Mouse (Mus musculus) cerebellum, postnatal 25 days (tissue): ENCODE results near the gene Hspa12a.
A peak's percentile ranks its signal among the peaks of the same experiment; 100 is the strongest.

Experiments
- DNase-seq, 2 experiments: peaks; one replicate each; pipeline ENCODE4 v3.0.0; 2021; ENCODE audit warnings: mixed read lengths in 2 of 2

Gene Hspa12a

DNA sequence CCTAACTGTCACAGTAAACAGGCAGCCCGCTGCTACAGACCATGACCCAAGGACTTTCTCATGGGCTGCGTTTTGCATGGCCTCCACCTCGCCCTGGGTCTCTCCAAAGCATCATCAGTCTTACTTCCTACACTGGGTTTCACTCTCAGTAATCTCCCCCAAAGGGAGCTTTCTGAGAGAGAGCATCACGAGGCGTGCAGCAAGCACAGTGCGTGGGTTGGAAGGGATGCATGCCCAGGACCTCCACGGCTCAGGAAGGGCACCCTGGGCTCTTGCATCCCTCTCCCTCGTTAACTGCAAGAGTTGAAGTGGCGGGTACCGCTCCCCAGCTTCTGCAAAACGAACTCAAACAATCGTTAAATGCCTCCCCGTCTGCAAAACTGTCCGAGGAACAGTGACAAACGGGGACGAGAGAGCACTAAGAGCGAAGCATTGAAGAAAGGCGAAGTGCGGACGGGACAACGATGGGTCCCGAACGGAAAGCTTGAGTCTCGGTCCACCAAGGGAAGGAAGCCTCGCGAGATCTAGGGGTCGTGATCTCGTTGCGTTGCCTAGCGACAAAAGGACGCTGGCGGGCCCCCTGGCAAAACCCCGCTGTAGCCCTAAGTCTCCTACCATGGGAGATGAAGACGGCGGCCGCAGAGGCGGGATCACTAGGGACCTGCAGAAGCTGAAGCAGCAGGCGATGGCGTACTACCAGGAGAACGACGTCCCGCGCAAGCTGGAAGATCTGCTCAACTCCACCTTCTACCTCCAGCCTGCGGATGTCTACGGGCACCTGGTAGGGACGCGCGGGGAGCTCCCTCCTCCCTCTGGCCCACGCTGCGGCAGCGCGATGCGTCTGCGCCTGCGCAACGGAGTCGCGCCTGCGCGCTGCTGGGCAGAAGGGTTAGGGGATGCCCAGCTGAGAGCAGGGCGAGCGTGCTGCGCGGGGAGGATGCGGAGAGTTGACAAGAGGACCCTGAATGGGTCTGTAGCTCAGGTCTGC lies at the start of gene Hspa12a, which contains the start of gene Eno4:
Gene Hspa12a, minus strand, starts transcription at position 814 of the 988 bp plus-strand sequence.
Gene Eno4, plus strand, starts transcription at position 585 of the 988 bp plus-strand sequence.
- peak; percentile 97 to 98 for DNase-seq

- no peak for DNase-seq
Observed at GRCm38 (mm10) chr19:58981571-58981970, 38.1 kb upstream of the Hspa12a start.

GRCm38 (mm10) chr19:58980056-58980440 lies 36.6 kb upstream of the Hspa12a start:
- DNase-seq: no peak

GRCm38 (mm10) chr19:58979436-58980055 lies 36.1 kb upstream of the Hspa12a start:
- peak; percentile 32 to 71 for DNase-seq

GRCm38 (mm10) chr19:58978401-58979171 lies 35.1 kb upstream of the Hspa12a start:
- DNase-seq: no peak

DNA sequence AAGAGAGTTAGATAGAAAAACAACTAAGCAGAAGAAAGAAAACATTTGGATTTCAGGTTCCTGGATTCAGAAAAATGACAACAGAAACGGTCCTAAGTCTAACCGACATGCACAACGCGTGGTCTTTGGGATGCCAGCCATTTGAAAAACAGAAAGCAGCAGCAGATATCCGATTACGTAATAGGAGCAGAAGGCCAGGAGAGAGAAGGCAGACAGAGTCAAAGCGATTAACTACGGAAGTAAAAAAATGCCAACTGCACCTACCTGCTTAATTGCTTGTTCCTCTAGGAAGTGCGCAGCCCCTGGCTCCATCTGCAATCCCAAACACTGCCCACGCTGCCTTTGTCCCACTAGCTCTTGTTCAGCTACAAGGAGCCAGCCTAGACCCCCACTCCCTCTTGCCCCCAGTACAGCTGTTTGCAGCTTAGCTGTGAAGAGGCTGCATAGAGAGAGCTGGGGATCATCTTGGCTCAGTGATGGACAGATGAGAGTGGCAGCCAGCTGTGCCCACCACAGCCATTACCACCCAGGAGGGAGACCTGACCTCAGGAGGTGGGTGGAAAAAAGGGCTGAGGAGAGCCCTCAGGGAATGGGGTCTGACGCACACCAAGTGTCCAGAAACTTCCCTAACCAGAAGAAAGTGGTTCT lies 31.9 kb upstream of the Hspa12a start:
- no peak for DNase-seq

GRCm38 (mm10) chr19:58974126-58974525 lies 30.7 kb upstream of the Hspa12a start:
- no peak for DNase-seq

DNA sequence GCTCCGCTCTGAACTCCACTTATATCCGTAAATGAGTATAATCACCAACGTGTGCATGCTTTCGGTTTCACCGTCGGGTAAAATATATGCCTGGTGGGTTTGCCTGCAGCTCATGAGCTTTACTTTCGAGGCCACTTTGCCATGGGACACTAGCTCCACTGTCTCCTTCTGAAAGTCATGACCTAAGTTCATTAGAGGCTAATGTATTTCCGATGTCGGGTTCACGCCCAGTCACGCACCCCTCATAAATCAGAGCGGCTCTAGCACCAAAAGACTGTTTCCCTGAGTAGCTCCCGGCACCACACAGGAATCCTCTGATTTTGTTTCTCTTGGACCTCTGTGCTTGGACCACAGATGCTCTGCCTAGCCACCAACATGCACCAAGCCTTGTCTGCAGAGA lies 27.4 kb upstream of the Hspa12a start:
- DNase-seq: no peak

GRCm38 (mm10) chr19:58968731-58969506 lies 25.5 kb upstream of the Hspa12a start:
- DNase-seq: peak; percentile 51 to 62

DNA sequence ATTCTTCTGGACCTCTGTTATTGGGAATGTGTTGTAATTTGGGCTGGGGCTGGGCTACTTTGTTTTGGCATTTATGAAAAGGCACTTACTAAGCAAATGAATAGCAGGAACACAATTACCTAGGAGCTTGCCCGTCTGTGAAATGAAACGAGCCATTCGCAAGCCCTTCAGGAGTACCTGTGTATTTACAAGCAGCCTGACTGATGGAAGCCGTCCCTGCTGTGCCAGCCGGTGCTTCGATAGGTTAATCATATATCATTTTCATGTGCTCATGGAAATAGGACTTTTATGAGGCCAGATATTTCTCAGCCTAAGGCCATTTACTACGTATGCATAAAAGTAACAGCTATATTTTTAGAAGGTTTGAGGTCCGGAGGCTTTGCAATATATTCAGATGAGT lies 19.6 kb upstream of the Hspa12a start:
- no peak for DNase-seq

GRCm38 (mm10) chr19:58954779-58955178 lies 11.3 kb upstream of the Hspa12a start:
- no peak for DNase-seq

DNA sequence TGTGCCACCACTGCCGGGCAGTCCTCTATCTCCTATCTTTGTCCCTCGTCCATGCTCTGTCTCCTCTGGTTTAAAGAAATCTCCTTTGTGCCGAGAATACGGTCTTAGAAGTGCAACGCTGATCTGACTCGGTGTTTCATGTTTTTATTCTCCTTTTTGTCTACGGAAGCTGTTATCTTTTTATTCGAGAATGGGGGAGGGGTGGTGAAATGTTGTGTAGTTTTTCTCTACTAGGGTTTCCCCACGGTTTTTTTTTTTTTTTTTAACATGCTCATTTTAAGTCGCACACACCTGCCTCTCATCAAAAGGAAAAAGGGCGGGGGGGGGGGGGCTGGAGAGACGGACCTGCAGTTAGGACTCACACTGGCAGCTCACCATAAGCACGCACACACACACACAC lies 8.8 kb upstream of the Hspa12a start:
- DNase-seq: no peak

DNA sequence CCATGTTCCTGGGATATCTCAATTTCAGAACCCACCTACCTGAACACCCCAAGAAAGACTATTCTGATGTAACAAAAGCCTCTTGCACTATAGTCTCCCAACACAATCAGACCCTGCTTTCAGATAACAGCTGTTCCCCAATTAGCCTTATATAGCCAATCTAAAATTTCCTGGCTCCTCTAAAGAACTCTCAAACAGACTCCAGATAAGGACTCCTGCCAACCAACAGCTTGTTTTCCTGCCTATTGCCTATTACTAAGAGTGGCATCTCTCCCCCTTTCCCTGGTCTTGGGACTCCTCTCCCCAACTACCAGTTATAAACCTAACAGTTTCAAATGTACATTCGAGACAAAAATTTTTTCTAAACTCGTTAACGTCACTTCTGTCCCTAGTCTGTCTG lies 8.1 kb upstream of the Hspa12a start:
- DNase-seq: no peak

DNA sequence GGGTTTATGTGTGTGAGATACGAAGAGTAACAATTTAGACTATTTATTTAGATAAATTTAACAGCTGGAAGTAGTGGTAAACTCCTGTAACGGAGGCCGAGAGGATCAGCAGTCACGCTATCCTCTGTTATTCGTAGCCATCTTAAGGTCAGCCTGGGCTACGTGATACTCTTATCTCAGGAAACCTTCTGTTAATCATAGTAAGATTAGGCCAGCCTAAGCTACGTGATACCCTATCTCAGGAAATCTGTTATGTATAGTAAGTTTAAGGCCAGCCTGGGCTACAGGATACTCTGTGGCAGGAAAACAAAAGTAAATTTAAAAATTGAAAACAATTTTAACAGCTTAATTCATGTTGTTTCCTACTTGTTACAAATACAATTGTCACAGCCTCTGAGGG lies 2.5 kb upstream of the Hspa12a start:
- no peak for DNase-seq

DNA sequence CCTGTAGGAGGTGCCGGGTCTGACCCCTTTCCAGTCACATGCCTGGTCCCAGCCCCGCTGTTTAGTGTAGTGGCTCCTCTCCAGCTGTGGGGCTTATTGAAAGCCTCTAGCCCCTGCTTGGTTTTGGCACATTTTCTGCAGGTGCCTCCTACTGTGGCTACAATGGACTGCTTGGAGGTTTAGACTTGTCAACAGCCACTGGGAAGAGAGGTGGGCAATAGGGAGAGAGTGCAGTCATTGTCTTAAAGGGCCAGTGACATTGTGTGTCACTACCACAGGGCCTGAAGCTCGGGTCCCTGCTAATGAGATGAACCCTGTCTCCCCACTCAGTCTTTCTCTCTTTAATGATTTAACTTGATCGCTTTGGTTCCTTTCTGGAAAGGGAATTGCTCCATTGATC lies 10.4 kb downstream of the Hspa12a start:
- no peak for DNase-seq

- no peak for DNase-seq
Observed at GRCm38 (mm10) chr19:58931081-58931800, 12.2 kb downstream of the Hspa12a start.

DNA sequence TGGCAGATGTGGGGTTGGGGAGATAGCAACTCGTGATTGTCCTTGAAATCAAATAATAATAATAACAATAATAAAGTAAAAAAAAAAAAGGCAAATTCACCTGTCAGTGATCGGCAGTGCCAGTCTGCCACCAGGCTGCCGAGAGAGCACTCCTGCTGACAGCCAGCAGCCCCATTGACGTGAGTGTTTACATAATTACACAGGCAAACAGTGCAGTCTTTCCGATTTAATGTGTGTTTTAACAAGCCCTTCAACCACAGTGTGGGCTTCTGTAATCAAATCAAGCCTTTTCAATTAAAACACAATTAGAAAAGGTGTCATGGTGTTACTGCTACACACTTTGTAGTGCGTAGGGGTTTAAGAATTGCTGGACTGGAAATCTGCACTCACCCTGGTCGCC lies 24.3 kb downstream of the Hspa12a start:
- no peak for DNase-seq

DNA sequence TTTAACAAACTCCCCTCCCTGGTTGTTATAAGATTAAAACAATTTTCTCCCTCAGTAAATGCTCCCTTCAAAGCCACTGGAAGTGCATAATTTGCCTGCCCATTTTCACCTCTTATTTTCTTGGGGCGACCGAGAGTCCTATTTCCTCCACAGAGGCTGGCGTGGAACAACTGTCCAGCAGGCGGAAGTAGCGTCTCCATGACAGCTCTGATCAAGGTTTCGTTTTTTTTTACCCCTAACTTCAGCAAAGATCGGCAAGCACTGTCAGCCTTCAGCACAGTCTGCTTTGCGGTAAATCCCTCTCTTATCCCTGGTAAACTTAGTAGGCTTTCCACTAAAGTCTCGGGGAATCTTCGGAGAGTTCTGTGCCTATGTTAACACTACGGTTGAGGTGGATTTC lies 24.9 kb downstream of the Hspa12a start:
- no peak for DNase-seq

GRCm38 (mm10) chr19:58913301-58913700 lies 30.2 kb downstream of the Hspa12a start:
- DNase-seq: no peak

DNA sequence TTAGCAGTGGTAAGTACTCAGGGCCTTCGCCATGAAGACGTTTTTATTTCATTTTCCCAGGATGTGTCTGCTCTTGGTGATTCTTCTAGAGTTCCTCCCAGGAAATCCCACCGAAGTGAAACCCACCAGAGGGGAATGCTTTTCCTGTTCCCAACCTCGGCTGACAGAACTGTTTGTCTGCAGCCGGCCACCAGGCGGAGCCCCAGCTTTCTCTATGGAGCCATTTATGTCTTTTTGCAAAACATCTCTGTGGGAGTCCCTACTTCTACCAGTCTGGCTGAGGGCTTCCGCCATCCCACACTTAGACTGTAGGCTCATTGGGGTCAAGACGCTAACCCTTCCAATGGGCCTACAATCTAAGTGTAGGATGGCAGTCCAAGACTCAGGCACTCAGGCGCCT lies 32.1 kb downstream of the Hspa12a start:
- DNase-seq: peak; percentile 70 to 78

DNA sequence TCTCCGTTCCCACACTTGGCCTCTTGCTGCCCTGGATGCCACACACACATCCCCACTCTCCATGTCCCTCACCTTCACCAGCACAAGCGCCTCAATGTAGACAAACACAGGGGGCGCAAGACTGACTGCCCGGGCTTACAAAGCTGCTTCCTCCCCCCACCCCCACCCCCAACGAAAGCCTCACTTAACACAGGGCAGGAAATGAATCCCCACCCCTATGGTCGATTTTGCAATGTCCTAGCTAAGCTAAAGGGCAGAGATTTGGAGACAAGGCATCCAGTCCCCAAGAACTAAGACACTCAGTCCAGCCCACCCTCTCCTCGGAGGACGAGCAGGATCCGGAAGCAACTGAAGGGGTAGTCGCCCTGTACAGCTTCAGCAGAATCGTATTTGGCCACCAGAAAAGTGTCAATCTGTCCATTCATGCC lies 32.5 kb downstream of the Hspa12a start:
- no peak for DNase-seq
